8 mouse cellular contexts compared by ENCODE assay signal in the genomic region with DNA sequence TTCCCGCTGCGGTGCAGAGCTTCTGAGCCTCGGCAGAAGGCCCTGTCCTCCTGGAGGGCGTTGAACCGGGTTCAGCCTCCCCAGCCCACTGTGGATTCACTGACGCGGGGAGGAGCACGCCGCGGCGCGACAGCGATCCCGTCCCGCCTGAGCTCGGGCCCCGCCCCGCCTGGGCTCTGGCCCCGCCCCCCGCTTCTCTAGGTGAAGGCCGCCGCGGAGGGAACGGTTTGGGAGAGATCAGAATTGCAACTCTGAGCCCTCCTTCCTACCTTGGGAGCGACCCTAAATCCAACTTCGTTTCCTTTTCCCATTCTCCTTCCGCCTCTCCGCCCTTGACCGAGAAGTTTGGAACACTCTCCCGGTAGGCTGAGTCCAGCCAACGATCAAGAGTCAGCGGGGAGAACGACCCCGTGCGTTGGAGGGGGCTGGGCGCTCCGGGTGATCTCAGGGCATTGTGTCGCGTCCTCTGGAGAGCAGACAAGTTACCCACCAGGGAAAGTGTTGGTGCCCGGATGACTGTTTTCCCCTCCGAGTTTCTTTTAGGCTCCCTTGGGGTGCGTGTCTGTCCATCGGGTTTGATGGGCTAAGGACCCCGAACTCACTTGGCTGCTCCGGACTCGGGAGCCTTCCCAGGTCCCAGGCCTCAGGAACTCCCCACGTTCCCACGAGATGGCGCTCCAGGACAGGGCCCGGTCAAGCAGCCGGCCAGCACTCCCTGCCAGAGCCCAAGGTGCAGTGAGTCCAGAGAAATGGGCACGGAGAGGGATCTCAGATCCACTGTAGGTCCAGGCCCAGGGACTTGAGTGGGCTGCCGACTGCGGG. TPM values are rescaled to one million over a fixed set of nuclear protein-coding genes. Genes with fewer than 3 reads are reported as not detected.
DNase-seq lines count a peak whose midpoint lies in the region; ATAC-seq lines count a peak whose summit lies in the region.

No protein-coding gene starts in this region.

- peak overlapping the region; percentile 84 for H3K27ac ChIP-seq in forebrain, embryonic 10.5 days
- peak overlapping the region; percentile 49 for H3K27ac ChIP-seq in heart, embryonic 15.5 days
- no peak overlapping the region for H3K27ac ChIP-seq in liver, embryonic 15.5 days (replicated peaks)
- H3K27ac ChIP-seq in neural tube, embryonic 11.5 days (ENCODE audit: low read depth, low read length), result no peak overlapping the region
- H3K27ac ChIP-seq in stomach, embryonic 16.5 days (ENCODE audit: low read length), result peak overlapping the region; percentile 72

- under 1% methylated on average over 53 of the region's 54 CpGs for WGBS in forebrain, embryonic 10.5 days
- under 1% methylated on average over 54 of the region's 54 CpGs for WGBS in heart, embryonic 15.5 days
- WGBS in liver, embryonic 15.5 days (ENCODE audit: insufficient replicate concordance), result under 1% methylated on average over 54 of the region's 54 CpGs
- under 1% methylated on average over 52 of the region's 54 CpGs for WGBS in neural tube, embryonic 11.5 days
- whole genome bisulfite sequencing in stomach, embryonic 16.5 days, result 1% methylated on average over 54 of the region's 54 CpGs

- peak overlapping the region; percentile 59 for H3K4me3 ChIP-seq in forebrain, embryonic 10.5 days
- H3K4me3 ChIP-seq in heart, embryonic 15.5 days, result peak overlapping the region; percentile 64
- peak overlapping the region; percentile 51 for H3K4me3 ChIP-seq in liver, embryonic 15.5 days (replicated peaks)
- peak overlapping the region; percentile 33 for H3K4me3 ChIP-seq in neural tube, embryonic 11.5 days (ENCODE audit: low read depth, low read length)
- H3K4me3 ChIP-seq in stomach, embryonic 16.5 days (replicated peaks; ENCODE audit: low read length), result peak overlapping the region; percentile 61

- 0 out of 2 replicates have a peak, but pooled peaks cover 3% of the 10 kb centered on the region for H3K36me3 ChIP-seq in forebrain, embryonic 10.5 days (replicated peaks)
- no peaks in the 10 kb centered on the region for H3K36me3 ChIP-seq in heart, embryonic 15.5 days
- no peaks in the 10 kb centered on the region for H3K36me3 ChIP-seq in liver, embryonic 15.5 days (replicated peaks)
- H3K36me3 ChIP-seq in neural tube, embryonic 11.5 days (ENCODE audit: control insufficient read depth, insufficient read depth, low read length), result no peaks in the 10 kb centered on the region
- H3K36me3 ChIP-seq in stomach, embryonic 16.5 days (ENCODE audit: control insufficient read depth, insufficient read depth, low read length), result no peaks in the 10 kb centered on the region

- no peaks in the 10 kb centered on the region for H3K9me3 ChIP-seq in forebrain, embryonic 10.5 days
- H3K9me3 ChIP-seq in heart, embryonic 15.5 days (replicated peaks), result no peaks in the 10 kb centered on the region
- H3K9me3 ChIP-seq in liver, embryonic 15.5 days (replicated peaks), result no peaks in the 10 kb centered on the region
- H3K9me3 ChIP-seq in neural tube, embryonic 11.5 days (ENCODE audit: control insufficient read depth, low read length), result no peaks in the 10 kb centered on the region
- H3K9me3 ChIP-seq in stomach, embryonic 16.5 days (replicated peaks; ENCODE audit: control insufficient read depth, low read length), result no peaks in the 10 kb centered on the region

- peak; percentile 70 for ATAC-seq in heart, embryonic 15.5 days (replicated peaks; ENCODE audit: insufficient number of reproducible peaks, insufficient read depth, low FRiP score, low read depth)
- 0 out of 2 replicates have a peak, but pooled peaks have one; percentile 17 for ATAC-seq in liver, embryonic 15.5 days (ENCODE audit: insufficient read depth)
- peak; percentile 57 for ATAC-seq in neural tube, embryonic 11.5 days (ENCODE audit: insufficient read depth, low FRiP score, low TSS enrichment)
- peak; percentile 80 for ATAC-seq in stomach, embryonic 16.5 days (ENCODE audit: insufficient read depth, low FRiP score)

- DNase-seq in CD4-positive helper T cell, adult 2 months (ENCODE audit: low read depth, low spot score), result peak; percentile 60
- DNase-seq in c-Kit-positive CD71-positive TER-119-positive erythroid progenitor cells, embryonic 14.5 days (ENCODE audit: low spot score), result peak; percentile 60
- peak; percentile 93 for DNase-seq in forebrain, embryonic 10.5 days (ENCODE audit: extremely low spot score, low spot score)
- peak; percentile 94 to 95 for DNase-seq in kidney, postnatal 25 days
- DNase-seq in neural tube, embryonic 11.5 days (ENCODE audit: low spot score), result peak; percentile 92

- peak overlapping the region; percentile 66 for H3K9ac ChIP-seq in heart, embryonic 15.5 days
- peak overlapping the region; percentile 10; the same call in 1 of the 2 replicates for H3K9ac ChIP-seq in liver, embryonic 15.5 days
- H3K9ac ChIP-seq in neural tube, embryonic 11.5 days (ENCODE audit: low read length), result peak overlapping the region; percentile 8
- peak overlapping the region; percentile 69 for H3K9ac ChIP-seq in stomach, embryonic 16.5 days (ENCODE audit: low read length)

- H3K4me2 ChIP-seq in heart, embryonic 15.5 days, result peak overlapping the region; percentile 94
- peak overlapping the region; percentile 68 for H3K4me2 ChIP-seq in liver, embryonic 15.5 days
- H3K4me2 ChIP-seq in neural tube, embryonic 11.5 days (ENCODE audit: low read depth), result peak overlapping the region; percentile 88
- peak overlapping the region; percentile 92 for H3K4me2 ChIP-seq in stomach, embryonic 16.5 days (ENCODE audit: low read depth, low read length)

- peaks cover 63% of the 10 kb centered on the region for H3K4me1 ChIP-seq in forebrain, embryonic 10.5 days
- peaks cover 42% of the 10 kb centered on the region for H3K4me1 ChIP-seq in heart, embryonic 15.5 days (replicated peaks)
- H3K4me1 ChIP-seq in liver, embryonic 15.5 days (replicated peaks), result peaks cover 37% of the 10 kb centered on the region
- H3K4me1 ChIP-seq in neural tube, embryonic 11.5 days (ENCODE audit: control insufficient read depth, insufficient read depth, low read length), result peaks cover 14% of the 10 kb centered on the region
- peaks cover 26% of the 10 kb centered on the region for H3K4me1 ChIP-seq in stomach, embryonic 16.5 days (ENCODE audit: control insufficient read depth, insufficient read depth, low read length)

- peaks cover 92% of the 10 kb centered on the region for H3K27me3 ChIP-seq in forebrain, embryonic 10.5 days (ENCODE audit: poor library complexity, severe bottlenecking)
- peaks cover 63% of the 10 kb centered on the region for H3K27me3 ChIP-seq in heart, embryonic 15.5 days
- H3K27me3 ChIP-seq in liver, embryonic 15.5 days, result peaks cover 94% of the 10 kb centered on the region
- peaks cover 50% of the 10 kb centered on the region for H3K27me3 ChIP-seq in neural tube, embryonic 11.5 days (ENCODE audit: control insufficient read depth, insufficient read depth, low read length)
- peaks cover 23% of the 10 kb centered on the region for H3K27me3 ChIP-seq in stomach, embryonic 16.5 days (ENCODE audit: control insufficient read depth, insufficient read depth, low read length)

RNA-seq across cellular contexts. Expression of a gene that starts 5.8 kb away (rescaled TPM):
- not detected in 2 replicates for polyA plus RNA-seq in forebrain, embryonic 10.5 days (2016; fragmentation: Nextera tagmentation; extraction: Ambion mirVana)
- polyA plus RNA-seq in heart, embryonic 15.5 days (2015; fragmentation: Nextera tagmentation; extraction: Ambion mirVana), result not detected in 2 replicates
- polyA plus RNA-seq in liver, embryonic 15.5 days (2015; fragmentation: Nextera tagmentation; extraction: Ambion mirVana), result not detected in 2 replicates
- polyA plus RNA-seq in neural tube, embryonic 11.5 days (2014; fragmentation: Nextera tagmentation; extraction: Ambion mirVana), result not detected in 2 replicates
- polyA plus RNA-seq in stomach, embryonic 16.5 days (2015; fragmentation: Nextera tagmentation; extraction: Ambion mirVana), result not detected in 2 replicates

RNA-seq across cellular contexts. Expression of a gene that starts 12.0 kb away (rescaled TPM):
- 2.5 and 3.2 TPM in 2 replicates for polyA plus RNA-seq in forebrain, embryonic 10.5 days (2016; fragmentation: Nextera tagmentation; extraction: Ambion mirVana)
- 2.6 and 5.3 TPM in 2 replicates for polyA plus RNA-seq in heart, embryonic 15.5 days (2015; fragmentation: Nextera tagmentation; extraction: Ambion mirVana)
- 0.45 and 0.56 TPM in 2 replicates for polyA plus RNA-seq in liver, embryonic 15.5 days (2015; fragmentation: Nextera tagmentation; extraction: Ambion mirVana)
- polyA plus RNA-seq in neural tube, embryonic 11.5 days (2014; fragmentation: Nextera tagmentation; extraction: Ambion mirVana), result 4.0 and 4.7 TPM in 2 replicates
- polyA plus RNA-seq in stomach, embryonic 16.5 days (2015; fragmentation: Nextera tagmentation; extraction: Ambion mirVana), result 2.9 and 3.1 TPM in 2 replicates

RNA-seq across cellular contexts. Expression of a gene that starts 41.9 kb away (rescaled TPM):
- polyA plus RNA-seq in forebrain, embryonic 10.5 days (2016; fragmentation: Nextera tagmentation; extraction: Ambion mirVana), result 0.25 and 0.30 TPM in 2 replicates
- 1.6 and 4.4 TPM in 2 replicates for polyA plus RNA-seq in heart, embryonic 15.5 days (2015; fragmentation: Nextera tagmentation; extraction: Ambion mirVana)
- not detected in 2 replicates for polyA plus RNA-seq in liver, embryonic 15.5 days (2015; fragmentation: Nextera tagmentation; extraction: Ambion mirVana)
- 0.20 and 0.24 TPM in 2 replicates for polyA plus RNA-seq in neural tube, embryonic 11.5 days (2014; fragmentation: Nextera tagmentation; extraction: Ambion mirVana)
- polyA plus RNA-seq in stomach, embryonic 16.5 days (2015; fragmentation: Nextera tagmentation; extraction: Ambion mirVana), result 0.17 and 0.22 TPM in 2 replicates

Comparison
In these comparisons a context has a peak if more than half of its experiments do, and no peak if none do; other contexts are left out.
1. H3K27ac ChIP-seq: peak in forebrain, embryonic 10.5 days (single experiment), heart, embryonic 15.5 days (single experiment) and stomach, embryonic 16.5 days (single experiment); none in liver, embryonic 15.5 days (single experiment) and neural tube, embryonic 11.5 days (single experiment).
2. ATAC-seq: peak in every context shown above with its lines; median percentile 80 in stomach, embryonic 16.5 days; 70 in heart, embryonic 15.5 days; 57 in neural tube, embryonic 11.5 days; 17 in liver, embryonic 15.5 days.
3. H3K9ac ChIP-seq: peak in every context shown above with its lines; median percentile 69 in stomach, embryonic 16.5 days; 66 in heart, embryonic 15.5 days; 10 in liver, embryonic 15.5 days; 8 in neural tube, embryonic 11.5 days.
4. Peak in every context shown above with its lines, with median percentiles within 50 percentile points of each other: DNase-seq, H3K4me3 ChIP-seq and H3K4me2 ChIP-seq.